Mouse (Mus musculus) gastrocnemius, adult 8-10 months (tissue): ENCODE measurements at regions not wholly inside any gene's neighbourhood (a gene's known extent, or its start where the extent isn't known, plus 50 kb on each side); places are given as distances from the start of the nearest gene placed in this dataset.

Experiments used
- DNase-seq, 2 experiments: peaks; one replicate each; pipeline ENCODE4 v3.0.0; 2022; ENCODE audit warnings: low spot score in 2 of 2

DNA sequence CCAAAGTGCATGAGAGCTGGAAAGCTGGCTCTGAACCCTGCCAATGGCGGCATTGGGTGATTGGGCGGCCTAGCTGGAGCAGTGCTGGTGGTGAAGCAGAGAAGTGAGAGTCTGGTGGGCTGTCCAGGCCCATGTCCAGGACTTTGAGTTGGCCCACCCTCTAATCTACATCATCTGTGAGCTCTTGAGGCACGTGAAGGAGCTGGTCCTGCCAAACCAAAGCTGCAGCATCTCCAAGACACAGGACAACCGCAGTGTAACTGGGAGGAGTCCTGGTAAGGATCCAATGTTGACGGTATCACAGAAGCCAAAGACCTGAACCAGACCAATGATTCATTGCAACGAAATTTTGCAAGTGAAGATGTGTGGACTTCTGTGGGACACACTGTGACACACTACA lies 231.4 kb upstream of the Gm6657 start:
- DNase-seq: no peak

- DNase-seq: no peak
Observed at GRCm38 (mm10) chr12:77968543-77968942, 225.5 kb upstream of the Gm6657 start.

DNA sequence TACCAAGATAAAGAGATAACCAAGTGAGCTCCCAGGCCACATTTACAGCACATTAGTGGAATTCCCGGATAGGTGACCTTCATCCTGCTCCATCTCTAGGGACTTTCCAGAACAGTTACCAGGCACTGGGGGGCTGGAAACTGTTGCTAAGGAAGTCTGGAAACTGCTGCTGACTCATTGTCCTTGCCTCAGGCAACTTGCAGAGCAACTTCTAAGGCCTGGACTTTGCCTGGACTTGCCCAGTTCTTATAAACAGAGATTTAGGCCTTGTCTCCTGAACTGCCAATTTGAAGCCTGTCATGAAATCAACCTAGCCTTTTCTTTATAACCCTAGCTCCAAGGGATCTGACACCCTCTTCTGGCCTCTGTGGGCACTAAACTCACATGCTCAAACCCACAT lies 224.0 kb upstream of the Gm6657 start:
- DNase-seq: no peak

GRCm38 (mm10) chr12:77972165-77972564 lies 221.9 kb upstream of the Gm6657 start:
- DNase-seq: no peak

GRCm38 (mm10) chr12:77976952-77977351 lies 217.1 kb upstream of the Gm6657 start:
- no peak for DNase-seq

GRCm38 (mm10) chr12:77986738-77987137 lies 207.3 kb upstream of the Gm6657 start:
- DNase-seq: no peak

DNA sequence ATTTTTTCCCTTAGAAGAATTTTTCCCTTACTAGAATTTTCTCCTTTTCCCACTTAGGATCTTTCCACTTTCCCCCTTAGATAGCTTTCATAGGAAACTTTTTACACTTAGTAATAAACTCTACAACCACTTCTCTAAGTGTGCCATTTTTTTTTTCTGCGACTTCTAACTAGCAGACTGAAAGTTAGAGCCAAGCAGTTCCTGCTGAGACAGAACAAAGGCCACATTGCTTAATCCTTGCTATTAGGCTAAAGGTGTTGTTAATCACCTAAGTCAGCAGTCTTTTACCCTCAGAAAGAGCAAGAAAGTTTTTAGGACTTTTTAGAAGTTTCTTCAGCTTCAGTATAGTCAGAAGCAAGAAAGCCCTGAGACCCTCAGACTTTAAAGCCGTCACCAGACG lies 204.3 kb upstream of the Gm6657 start:
- no peak for DNase-seq

GRCm38 (mm10) chr12:77991627-77992026 lies 202.4 kb upstream of the Gm6657 start:
- no peak for DNase-seq

DNA sequence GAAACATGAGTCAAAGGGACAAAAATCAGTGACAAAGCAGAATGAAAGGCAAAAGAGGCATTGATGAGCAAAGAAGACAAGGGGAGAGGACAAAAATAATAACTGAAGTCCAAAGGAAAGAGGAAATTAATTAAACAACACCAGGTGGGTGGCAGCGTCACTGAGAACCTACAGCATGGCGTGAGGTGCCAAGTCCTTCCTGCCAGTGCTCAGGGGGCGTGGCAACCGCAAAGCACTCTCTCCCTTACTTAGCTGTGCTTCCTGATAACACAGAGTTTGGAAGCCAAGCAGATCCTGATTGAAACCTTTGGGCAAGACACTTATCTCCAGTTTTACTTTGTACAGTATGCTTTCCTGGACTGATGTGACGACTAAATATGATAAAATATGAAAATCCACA lies 199.9 kb upstream of the Gm6657 start:
- DNase-seq: no peak

DNA sequence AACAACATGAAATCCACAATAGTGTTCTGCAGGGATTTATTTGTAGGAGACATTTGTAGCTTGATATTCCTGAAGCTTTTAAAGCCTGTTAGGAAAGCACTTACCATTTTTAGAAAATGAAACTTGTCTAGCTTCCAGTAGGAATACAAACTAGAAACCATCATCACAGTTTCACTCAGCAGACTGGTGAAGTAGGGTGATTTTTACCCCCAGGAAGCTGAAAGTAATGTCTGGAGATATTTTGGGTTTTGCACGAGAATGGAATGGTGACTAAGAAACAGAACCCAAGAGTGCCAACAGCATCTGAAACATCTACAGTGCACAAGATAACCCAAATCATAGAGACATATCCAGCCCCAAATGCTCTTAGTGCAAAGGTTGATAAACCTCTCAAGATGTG lies 196.1 kb upstream of the Gm6657 start:
- DNase-seq: no peak

- DNase-seq: no peak
Observed at GRCm38 (mm10) chr12:78000401-78000800, 193.6 kb upstream of the Gm6657 start.

GRCm38 (mm10) chr12:78001846-78002245 lies 192.2 kb upstream of the Gm6657 start:
- DNase-seq: no peak

DNA sequence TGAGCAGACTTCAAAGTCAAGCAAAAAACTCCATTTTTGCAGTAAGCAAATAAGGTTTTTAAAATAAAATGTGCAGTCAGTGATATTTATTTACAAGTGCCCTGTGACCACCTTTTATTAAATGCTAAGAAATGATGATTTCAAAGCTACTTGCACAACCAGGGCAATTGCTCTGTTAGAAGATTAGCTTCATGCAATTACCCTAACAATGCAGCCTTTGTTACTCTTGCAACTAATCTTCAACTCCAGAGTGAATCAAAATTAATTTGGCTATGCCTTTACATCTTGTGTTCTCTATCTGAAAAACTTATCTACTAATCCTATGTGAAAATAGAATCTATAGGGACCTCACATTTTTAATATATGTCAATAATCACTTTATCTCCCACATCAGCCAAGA lies 160.3 kb upstream of the Gm6657 start:
- DNase-seq: no peak

DNA sequence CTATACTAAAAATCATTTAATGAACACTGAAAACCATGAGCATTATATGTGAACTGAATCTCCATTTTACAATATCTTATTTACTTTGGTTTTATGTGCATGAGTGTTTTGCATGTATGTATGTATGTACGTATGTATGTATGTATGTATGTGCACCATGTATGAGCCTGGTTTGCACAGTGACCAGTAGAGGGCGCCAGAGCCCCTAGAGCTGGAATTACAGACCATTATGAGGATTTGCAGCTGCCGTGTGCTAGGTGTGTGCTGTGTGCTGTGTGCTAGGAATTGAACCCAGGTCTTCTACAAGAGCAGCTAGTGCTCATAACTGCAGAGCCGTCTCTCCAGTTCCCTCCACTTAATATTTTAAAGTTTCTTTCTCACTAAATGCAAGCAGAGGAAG lies 147.5 kb upstream of the Gm6657 start:
- no peak for DNase-seq

GRCm38 (mm10) chr12:78055956-78056355 lies 138.1 kb upstream of the Gm6657 start:
- peak; percentile 5 for DNase-seq

DNA sequence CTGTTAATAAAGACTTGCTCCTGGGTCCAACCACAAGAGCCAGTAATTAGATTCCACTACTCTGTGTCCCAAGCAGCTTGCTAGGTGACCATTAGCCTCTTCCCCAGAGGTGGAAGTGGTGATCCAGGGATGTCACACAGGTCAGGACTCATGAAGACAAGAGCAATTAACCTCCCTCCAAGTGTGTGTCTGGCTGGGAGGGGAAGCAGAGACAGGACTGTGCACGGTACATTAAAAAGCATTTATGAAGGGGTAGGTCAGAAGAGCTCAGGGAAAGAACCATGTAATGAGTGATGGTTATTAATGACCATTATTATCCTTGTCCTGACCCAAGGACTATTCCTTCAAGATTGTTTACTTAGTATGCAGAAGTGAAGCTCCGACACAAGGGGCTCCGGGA lies 136.9 kb upstream of the Gm6657 start:
- no peak for DNase-seq

DNA sequence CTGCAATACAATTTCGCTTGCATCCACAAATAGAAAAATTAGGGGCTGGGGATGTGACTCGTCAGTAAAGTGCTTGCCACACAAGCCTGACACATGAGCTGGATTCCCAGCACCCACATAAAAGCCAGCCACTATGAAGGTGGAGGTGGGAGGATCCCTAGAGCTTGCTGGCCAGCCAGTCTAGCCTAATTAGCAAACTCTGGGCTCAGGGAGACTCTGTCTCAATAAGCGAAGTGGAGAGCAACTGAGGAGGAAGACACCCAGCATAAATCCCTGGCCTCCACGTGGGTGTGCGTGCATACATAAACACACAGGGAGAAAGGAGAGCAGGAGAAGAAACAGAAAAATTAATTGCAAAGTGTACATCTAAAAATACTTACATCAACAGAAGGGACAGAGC lies 134.1 kb upstream of the Gm6657 start:
- no peak for DNase-seq

DNA sequence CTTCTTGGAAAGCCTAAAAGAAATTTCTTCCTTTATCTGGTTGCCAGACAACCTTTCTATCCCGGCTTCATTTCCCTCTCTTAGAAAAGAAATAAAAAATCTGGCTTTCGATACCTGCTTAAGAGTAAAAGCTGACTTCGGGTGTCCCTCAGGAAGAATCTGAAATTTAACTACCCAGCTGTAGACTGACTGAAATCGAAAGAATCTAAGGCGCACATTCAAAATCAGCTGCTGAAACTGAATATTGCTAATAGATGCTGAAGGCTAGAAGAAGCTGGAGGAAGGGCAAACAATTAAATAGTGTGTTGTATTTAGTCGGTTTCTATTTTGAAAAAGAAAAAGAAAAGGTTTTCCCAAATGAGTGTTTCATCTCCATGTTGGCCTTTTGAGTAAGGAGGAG lies 128.0 kb upstream of the Gm6657 start:
- DNase-seq: no peak

DNA sequence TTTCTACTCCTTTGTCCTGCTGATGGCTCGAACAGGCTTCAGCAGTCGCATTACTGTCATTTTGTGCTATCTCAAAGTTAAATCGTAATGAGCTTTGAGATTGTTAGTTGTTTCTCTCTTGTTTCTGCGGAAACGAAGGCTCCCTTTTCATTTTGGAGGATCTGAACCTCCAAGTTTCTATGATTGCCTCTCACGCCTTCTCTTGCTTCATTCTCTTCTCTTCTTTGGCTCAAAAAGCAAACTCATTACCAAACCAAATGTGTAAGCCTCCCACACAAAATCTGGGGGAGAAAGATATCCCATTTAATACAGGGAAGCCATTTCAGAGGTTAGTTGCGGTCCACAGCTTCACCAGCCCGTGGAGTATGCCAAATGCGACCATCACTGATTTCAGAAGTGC lies 121.1 kb upstream of the Gm6657 start:
- DNase-seq: no peak

DNA sequence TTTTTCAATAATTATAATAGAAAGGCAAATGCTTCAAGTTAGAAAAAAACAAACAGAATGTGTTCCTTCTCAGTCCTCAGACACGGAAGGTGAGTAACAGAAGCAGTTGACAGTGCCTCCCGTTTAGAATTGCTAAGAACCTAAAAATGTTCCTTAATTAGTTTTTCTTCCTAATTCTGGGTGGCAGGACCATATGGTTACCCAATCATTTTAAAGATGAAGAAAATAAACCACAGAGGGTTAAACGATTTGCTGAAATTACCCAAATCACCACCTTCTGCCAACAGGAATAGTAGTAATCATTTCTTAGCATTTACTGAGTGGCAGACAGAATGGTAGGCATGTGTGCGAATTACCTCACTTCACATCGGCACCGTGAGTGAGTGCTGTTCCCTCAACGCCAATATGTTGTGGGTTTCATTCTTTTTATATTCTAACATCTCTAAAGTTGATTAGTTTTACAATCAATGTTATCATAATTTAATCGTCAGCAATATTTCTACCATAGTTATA lies 119.7 kb upstream of the Gm6657 start:
- DNase-seq: no peak

DNA sequence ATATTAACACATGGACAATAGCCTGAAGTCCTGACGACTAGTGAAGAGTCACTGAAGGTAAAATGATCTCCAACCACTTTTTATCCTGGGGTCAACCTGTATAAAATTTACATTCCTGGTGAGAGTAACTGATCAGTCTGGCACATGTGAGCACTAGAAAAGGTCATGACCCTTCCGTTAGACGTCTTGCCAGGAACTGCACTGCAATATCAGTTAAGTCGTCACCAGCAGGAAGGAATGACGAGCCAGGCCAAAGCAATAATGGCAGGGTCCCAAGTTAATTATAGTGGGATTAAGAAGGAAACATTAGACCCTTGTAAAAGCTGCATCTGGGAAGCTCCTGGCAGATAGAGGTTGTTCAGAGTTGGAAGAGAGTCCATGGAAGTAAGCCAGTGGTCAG lies 116.8 kb upstream of the Gm6657 start:
- no peak for DNase-seq

DNA sequence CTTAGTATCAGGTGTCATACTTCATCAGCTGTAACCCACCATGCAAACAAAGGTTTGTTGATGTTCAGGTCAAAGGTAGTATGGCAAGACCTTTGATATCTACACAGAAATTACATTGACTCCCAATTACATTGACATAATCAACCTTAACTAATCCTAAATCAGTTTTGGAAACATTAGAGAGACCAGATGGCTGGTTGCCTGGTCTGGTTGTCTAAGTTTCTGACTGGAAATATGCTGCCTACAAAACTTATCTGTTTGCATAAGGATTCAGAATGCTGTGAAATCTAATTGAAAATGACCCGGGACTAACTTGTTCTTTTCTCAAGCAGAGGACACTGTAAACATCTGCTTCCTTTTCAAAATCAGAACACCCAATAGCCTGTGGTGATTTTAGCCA lies 111.9 kb upstream of the Gm6657 start:
- DNase-seq: no peak

DNA sequence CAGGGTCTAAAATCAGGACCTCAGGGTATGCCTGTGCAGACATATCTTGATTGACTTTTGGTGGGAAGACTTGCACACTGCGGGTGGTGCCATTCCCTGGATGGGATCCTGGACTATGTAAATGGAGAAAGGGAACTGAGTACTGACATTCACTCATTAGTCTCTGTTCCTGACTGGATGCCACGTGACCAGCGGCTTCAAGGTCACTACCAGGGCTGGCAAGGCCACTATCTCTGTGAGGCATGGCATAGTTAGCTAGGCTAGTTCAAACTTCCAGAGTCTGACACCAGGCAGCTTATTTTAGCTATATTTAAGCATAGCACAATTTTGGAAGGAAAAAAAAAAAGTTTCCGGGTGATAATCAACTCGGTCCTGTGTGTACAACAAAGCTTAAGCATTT lies 108.0 kb upstream of the Gm6657 start:
- DNase-seq: no peak

GRCm38 (mm10) chr12:78087921-78088320 lies 106.1 kb upstream of the Gm6657 start:
- DNase-seq: no peak
